Mouse (Mus musculus) limb, embryonic 11.5 days (tissue): ENCODE measurements around the gene Fxyd5. TPM values are rescaled to one million over a fixed set of nuclear protein-coding genes. Genes with fewer than 3 reads are reported as not detected.

Source experiments
- ATAC-seq: fragments of 200-750 bp; cut with Nextera tagmentation; 2 replicates; pipeline ENCODE4 v1.8.0; 2017; ENCODE audit warnings: low read depth; ENCODE audit not compliant: insufficient number of reproducible peaks, low FRiP score, low TSS enrichment
- DNase-seq: peaks from one replicate; pipeline ENCODE4 v3.0.0-alpha.2; 2015; ENCODE audit warnings: low spot score
- H3K27ac ChIP-seq: fragments of 300-500 bp; sonication (generic); replicated peaks from 2 replicates; pipeline ENCODE4 v1.5.1; 2014; ENCODE audit warnings: low read depth, mild to moderate bottlenecking, low read length
- H3K27me3 ChIP-seq: fragments of 300-500 bp; sonication (generic); 2 replicates; pipeline ENCODE4 v1.6.1; 2014; ENCODE audit warnings: mild to moderate bottlenecking, low read length, mixed read lengths; ENCODE audit not compliant: control insufficient read depth, insufficient read depth
- H3K36me3 ChIP-seq: fragments of 300-500 bp; sonication (generic); 2 replicates; pipeline ENCODE4 v1.6.1; 2014; ENCODE audit warnings: mild to moderate bottlenecking, low read length, moderate library complexity, mixed read lengths; ENCODE audit not compliant: control insufficient read depth, insufficient read depth
- H3K4me1 ChIP-seq: fragments of 300-500 bp; sonication (generic); 2 replicates; pipeline ENCODE4 v1.6.1; 2014; ENCODE audit warnings: low read length, mixed read lengths; ENCODE audit not compliant: control insufficient read depth, insufficient read depth
- H3K4me2 ChIP-seq: fragments of 300-500 bp; sonication (generic); 2 replicates; pipeline ENCODE4 v1.6.1; 2014; ENCODE audit warnings: low read depth, mild to moderate bottlenecking, moderate library complexity; ENCODE audit not compliant: severe bottlenecking
- H3K4me3 ChIP-seq: fragments of 300-500 bp; sonication (generic); 2 replicates; pipeline ENCODE4 v1.5.1; 2014; ENCODE audit warnings: low read depth, low read length
- H3K9ac ChIP-seq: fragments of 300-500 bp; sonication (generic); 2 replicates; pipeline ENCODE4 v1.6.1; 2014; ENCODE audit warnings: mild to moderate bottlenecking, low read length
- H3K9me3 ChIP-seq: fragments of 300-500 bp; sonication (generic); 2 replicates; pipeline ENCODE4 v1.6.1; 2016; ENCODE audit warnings: low read length; ENCODE audit not compliant: control insufficient read depth
- WGBS: fragments of 180-500 bp; shearing (Covaris S2); extraction: QIAGEN DNeasy Blood & Tissue Kit; methylation state at CpG from one replicate; pipeline ENCODE4 v1.1.7; 2014; 5-methylcytosine and 5-hydroxymethylcytosine counted together
- microRNA-seq: library from miRNA; unstranded; fragments of <30 nt; microRNA quantifications from one replicate; pipeline ENCODE4, GENCODE M21; 2016
- polyA plus RNA-seq: library from polyadenylated mRNA; unstranded; fragments of >200 nt; fragmentation: Nextera tagmentation; extraction: Ambion mirVana; gene quantifications from 2 replicates; pipeline ENCODE4 v1.2.1, GENCODE M21; 2014

Fxyd5 gene
- polyA plus RNA-seq, 1 experiment from 2014 or later: 10.8 TPM

GRCm38 (mm10) chr7:30985357-30985756, 56.9 kb downstream of the Fxyd5 start:
- Histone ChIP-seq H3K4me1 (no peaks in the 10 kb centered on the region), H3K4me2 (no peak overlapping the region), H3K9me3 (no peaks in the 10 kb centered on the region), H3K27me3 (no peaks in the 10 kb centered on the region), H3K4me3 (no peak overlapping the region), H3K36me3 (no peaks in the 10 kb centered on the region), H3K27ac (no peak overlapping the region), H3K9ac (no peak overlapping the region)
- no peak for DNase-seq
- 88% methylated on average over 9 of the region's 9 CpGs for WGBS
- ATAC-seq: no peak

Small RNA genes lying within 50 kb of the gene (microRNA-seq; reads per million reads assigned to microRNA genes)
- gene Mir7050: not detected

Other genes with a start within 250 kb of the Fxyd5 start
- gene Ffar2, start 218.7 kb downstream of the Fxyd5 start, polyA plus RNA-seq: 0.10 TPM in 1 of 2 replicates, not detected in the other
- gene Ffar3, start 186.3 kb downstream of the Fxyd5 start, polyA plus RNA-seq: 0.09 TPM in 1 of 2 replicates, not detected in the other
- not detected in 2 replicates for gene Ffar1, start 180.9 kb downstream of the Fxyd5 start, polyA plus RNA-seq
- gene Cd22, start 162.1 kb downstream of the Fxyd5 start, polyA plus RNA-seq: 0.65 TPM in 1 of 2 replicates, not detected in the other
- 0.21 and 0.27 TPM in 2 replicates for gene Mag, start 127.6 kb downstream of the Fxyd5 start, polyA plus RNA-seq
- gene Hamp2, start 117.8 kb downstream of the Fxyd5 start, polyA plus RNA-seq: not detected in 2 replicates
- not detected in 2 replicates for gene Hamp, start 98.4 kb downstream of the Fxyd5 start, polyA plus RNA-seq
- 25.5 and 29.7 TPM in 2 replicates for gene Usf2, start 85.7 kb downstream of the Fxyd5 start, polyA plus RNA-seq
- 25.7 and 27.5 TPM in 2 replicates for gene Lsr, start 69.0 kb downstream of the Fxyd5 start, polyA plus RNA-seq
- 0.81 and 1.2 TPM in 2 replicates for gene Fam187b, start 68.7 kb downstream of the Fxyd5 start, polyA plus RNA-seq
- 2.9 and 3.1 TPM in 2 replicates for gene Fxyd7, start 9.0 kb upstream of the Fxyd5 start, polyA plus RNA-seq
- gene Fxyd1, start 14.7 kb upstream of the Fxyd5 start, polyA plus RNA-seq: 12.5 and 13.7 TPM in 2 replicates
- gene Lgi4, start 16.9 kb upstream of the Fxyd5 start, polyA plus RNA-seq: 0.10 and 0.23 TPM in 2 replicates
- gene Fxyd3, start 34.2 kb upstream of the Fxyd5 start, polyA plus RNA-seq: 12.9 and 17.5 TPM in 2 replicates
- 2.2 and 2.3 TPM in 2 replicates for gene Hpn, start 72.8 kb upstream of the Fxyd5 start, polyA plus RNA-seq
- 0.51 and 1.0 TPM in 2 replicates for gene Scn1b, start 84.5 kb upstream of the Fxyd5 start, polyA plus RNA-seq
- 86.9 and 87.2 TPM in 2 replicates for gene Gramd1a, start 113.4 kb upstream of the Fxyd5 start, polyA plus RNA-seq
- not detected in 2 replicates for gene Scgb2b2, start 248.0 kb upstream of the Fxyd5 start, polyA plus RNA-seq
- not detected in 2 replicates for gene Scgb1b2, start 249.3 kb upstream of the Fxyd5 start, polyA plus RNA-seq